Mouse (Mus musculus) embryonic facial prominence, embryonic 14.5 days (tissue): ENCODE data around the gene Syngr1. TPM values are rescaled to one million over a fixed set of nuclear protein-coding genes. Genes with fewer than 3 reads are reported as not detected.

ENCODE experiments used
- ATAC-seq: fragments of 200-750 bp; cut with Nextera tagmentation; 2 replicates; pipeline ENCODE4 v1.8.0; 2017; ENCODE audit warnings: low read depth, moderate number of reproducible peaks, moderate TSS enrichment
- DNase-seq: peaks from one replicate; pipeline ENCODE4 v3.0.0-alpha.2; 2015; ENCODE audit warnings: low spot score
- H3K27ac ChIP-seq: fragments of 300-500 bp; sonication (generic); replicated peaks from 2 replicates; pipeline ENCODE4 v1.5.1; 2014; ENCODE audit warnings: low read depth, mild to moderate bottlenecking, low read length, moderate library complexity
- H3K27me3 ChIP-seq: fragments of 300-500 bp; sonication (generic); replicated peaks from 2 replicates; pipeline ENCODE4 v1.6.1; 2014; ENCODE audit warnings: low read length; ENCODE audit not compliant: control insufficient read depth, insufficient read depth
- H3K36me3 ChIP-seq: fragments of 300-500 bp; sonication (generic); 2 replicates; pipeline ENCODE4 v1.6.1; 2014; ENCODE audit warnings: low read length, mixed read lengths; ENCODE audit not compliant: control insufficient read depth, insufficient read depth
- H3K4me1 ChIP-seq: fragments of 300-500 bp; sonication (generic); 2 replicates; pipeline ENCODE4 v1.6.1; 2014; ENCODE audit warnings: antibody characterized with exemption, low read length; ENCODE audit not compliant: control insufficient read depth, insufficient read depth
- H3K4me2 ChIP-seq: fragments of 300-500 bp; sonication (generic); 2 replicates; pipeline ENCODE4 v1.6.1; 2014; ENCODE audit warnings: low read depth, mild to moderate bottlenecking, low read length, moderate library complexity, mixed read lengths
- H3K4me3 ChIP-seq: fragments of 300-500 bp; sonication (generic); 2 replicates; pipeline ENCODE4 v1.5.1; 2014; ENCODE audit warnings: low read depth, mild to moderate bottlenecking, low read length
- H3K9ac ChIP-seq: fragments of 300-500 bp; sonication (generic); 2 replicates; pipeline ENCODE4 v1.6.1; 2014; ENCODE audit warnings: low read depth, mild to moderate bottlenecking, low read length, moderate library complexity, mixed read lengths
- H3K9me3 ChIP-seq: fragments of 300-500 bp; sonication (generic); 2 replicates; pipeline ENCODE4 v1.6.1; 2016; ENCODE audit warnings: low read length; ENCODE audit not compliant: control insufficient read depth
- WGBS: fragments of 180-500 bp; shearing (Covaris S2); extraction: QIAGEN DNeasy Blood & Tissue Kit; methylation state at CpG from one replicate; pipeline ENCODE4 v1.1.7; 2014; 5-methylcytosine and 5-hydroxymethylcytosine counted together
- polyA plus RNA-seq: library from polyadenylated mRNA; unstranded; fragments of >200 nt; fragmentation: Nextera tagmentation; extraction: Ambion mirVana; gene quantifications from 2 replicates; pipeline ENCODE4 v1.2.1, GENCODE M21; 2014

Syngr1 gene
- polyA plus RNA-seq, 1 experiment from 2014 or later: 10.3 TPM

DNA sequence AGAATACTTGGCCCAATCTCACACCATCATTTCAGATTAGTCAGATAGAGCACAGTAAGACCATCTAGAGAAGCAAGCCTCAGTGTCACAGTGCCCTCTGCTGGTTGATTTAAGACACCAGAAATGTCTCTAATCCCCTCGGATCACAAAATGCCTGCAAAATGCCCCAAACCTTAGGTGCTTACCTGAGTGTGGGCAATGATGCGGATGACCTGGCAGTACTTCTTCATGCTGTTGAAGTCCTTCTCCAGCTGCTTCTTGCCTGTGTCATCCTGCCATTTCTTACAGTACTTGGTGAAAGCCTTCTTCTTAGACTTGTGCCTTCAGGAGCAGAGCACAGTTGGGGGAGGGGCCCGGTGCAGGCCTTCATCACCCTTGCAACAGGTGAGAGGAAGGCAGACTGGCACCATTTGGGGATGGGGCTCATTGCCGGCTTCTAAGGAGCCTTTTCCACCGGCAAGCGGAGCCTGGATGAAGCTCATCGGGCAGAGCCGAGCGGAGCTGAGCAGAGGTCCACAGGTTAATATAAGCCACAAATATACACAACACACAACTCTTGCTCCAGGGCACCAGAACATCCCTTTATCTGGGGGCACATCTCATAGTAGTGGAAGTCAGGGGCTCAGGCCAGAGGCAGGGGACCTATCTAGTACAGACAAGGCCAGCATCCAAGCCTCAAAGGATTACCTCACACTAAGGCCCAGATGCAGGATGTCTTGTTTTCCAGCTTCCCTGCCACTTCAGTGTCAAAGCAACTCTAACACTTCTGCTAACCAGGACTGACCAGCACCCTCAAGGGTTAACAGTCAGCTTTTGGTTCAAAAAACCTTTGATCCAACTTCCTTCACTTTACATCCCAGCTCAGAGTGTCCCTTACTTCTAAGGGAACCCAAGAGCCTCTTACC is 10.2 kb upstream of the Syngr1 start:
- peak overlapping the region; percentile 77 for H3K4me3 ChIP-seq
- no peaks in the 10 kb centered on the region for H3K9me3 ChIP-seq
- peaks cover 60% of the 10 kb centered on the region for H3K36me3 ChIP-seq
- H3K27ac ChIP-seq: no peak overlapping the region
- H3K27me3 ChIP-seq: no peaks in the 10 kb centered on the region
- peak overlapping the region; percentile 80 for H3K4me2 ChIP-seq
- DNase-seq (peak; percentile 79), ATAC-seq (no peak)
- H3K9ac ChIP-seq: peak overlapping the region; percentile 96
- H3K4me1 ChIP-seq: peaks cover 12% of the 10 kb centered on the region; the same call in 1 of the 2 replicates
- 47% methylated on average over 9 of the region's 9 CpGs for WGBS

DNA sequence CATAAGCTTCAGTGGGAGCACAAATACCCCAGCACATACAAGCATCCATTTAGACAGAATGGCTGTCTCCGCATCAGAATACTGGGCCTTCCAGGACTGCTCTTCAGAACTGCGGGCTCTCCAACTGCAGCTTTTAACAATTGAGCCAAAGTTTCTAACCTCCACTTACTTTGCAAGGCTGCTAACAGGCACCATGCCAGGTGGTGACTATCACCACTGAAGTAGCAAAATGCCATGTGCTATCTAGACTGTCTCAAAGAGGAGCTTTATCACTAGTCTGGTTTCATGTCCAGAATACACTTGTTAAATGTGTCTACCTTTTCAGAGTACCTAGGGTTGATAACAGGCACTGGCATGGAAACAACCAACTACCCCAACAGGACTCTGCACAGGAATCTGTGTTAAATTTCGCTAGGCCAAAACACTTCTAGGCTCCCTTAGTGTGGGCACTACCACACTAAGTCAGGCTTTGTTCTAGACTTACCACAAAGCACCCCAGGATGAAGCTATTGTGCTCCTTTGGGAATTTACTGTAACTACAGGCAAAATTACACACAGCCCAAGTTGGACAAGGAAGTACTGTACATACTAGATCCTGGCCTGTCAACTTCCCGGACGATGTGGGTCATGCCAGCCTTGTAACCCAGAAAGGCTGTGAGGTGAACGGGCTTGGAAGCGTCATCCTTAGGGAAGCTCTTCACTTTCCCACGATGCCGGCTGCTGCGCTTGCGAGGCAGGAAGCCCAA is 9.2 kb upstream of the Syngr1 start:
- no peaks in the 10 kb centered on the region for H3K9me3 ChIP-seq

DNA sequence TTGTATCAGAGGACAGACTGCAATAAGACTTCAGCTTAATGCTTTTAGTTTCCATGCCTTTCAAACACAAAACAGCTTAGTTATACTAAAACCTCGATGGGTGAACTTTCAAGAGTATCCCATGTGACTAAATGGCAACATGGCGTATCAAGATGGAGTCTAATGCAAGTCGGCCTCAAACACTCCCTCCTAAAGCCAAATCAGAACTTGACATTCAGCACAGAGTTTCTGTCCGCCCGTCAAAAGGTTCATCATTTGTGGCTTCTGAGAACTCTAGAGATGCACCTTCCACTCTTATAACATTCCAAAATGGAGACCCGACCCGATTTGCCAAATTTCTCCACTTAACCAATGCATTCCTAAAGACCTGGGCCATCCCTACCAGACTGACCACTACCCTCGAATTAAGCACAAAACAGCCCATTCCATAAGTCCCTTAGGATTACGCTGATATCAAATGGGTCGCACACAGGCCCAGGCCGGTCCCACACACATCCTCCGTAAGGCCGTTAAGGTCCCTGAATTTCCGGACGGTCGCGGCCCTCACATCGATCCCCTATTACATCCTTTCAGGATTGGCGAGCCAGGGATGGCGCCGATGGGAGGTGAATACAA is 8.4 kb upstream of the Syngr1 start:
- peak overlapping the region; percentile 96 for H3K9ac ChIP-seq
- H3K4me2 ChIP-seq: peak overlapping the region; percentile 80
- WGBS: under 1% methylated on average over 21 of the region's 21 CpGs
- ATAC-seq (no peak), DNase-seq (no peak)
- H3K27ac ChIP-seq: peak overlapping the region; percentile 93
- peaks cover 46% of the 10 kb centered on the region for H3K36me3 ChIP-seq
- no peaks in the 10 kb centered on the region for H3K27me3 ChIP-seq
- no peaks in the 10 kb centered on the region for H3K9me3 ChIP-seq
- peaks cover 12% of the 10 kb centered on the region; the same call in 1 of the 2 replicates for H3K4me1 ChIP-seq
- peak overlapping the region; percentile 77 for H3K4me3 ChIP-seq

More for the DNA sequence above, 9.2 kb upstream of the Syngr1 start:
- Histone ChIP-seq H3K9ac (peak overlapping the region; percentile 96), H3K27me3 (no peaks in the 10 kb centered on the region), H3K36me3 (peaks cover 54% of the 10 kb centered on the region), H3K4me2 (peak overlapping the region; percentile 80), H3K4me1 (peaks cover 12% of the 10 kb centered on the region; the same call in 1 of the 2 replicates), H3K27ac (peak overlapping the region; percentile 93), H3K4me3 (peak overlapping the region; percentile 77)
- 4% methylated on average over 11 of the region's 11 CpGs for WGBS
- no peak for DNase-seq
- ATAC-seq: no peak

DNA sequence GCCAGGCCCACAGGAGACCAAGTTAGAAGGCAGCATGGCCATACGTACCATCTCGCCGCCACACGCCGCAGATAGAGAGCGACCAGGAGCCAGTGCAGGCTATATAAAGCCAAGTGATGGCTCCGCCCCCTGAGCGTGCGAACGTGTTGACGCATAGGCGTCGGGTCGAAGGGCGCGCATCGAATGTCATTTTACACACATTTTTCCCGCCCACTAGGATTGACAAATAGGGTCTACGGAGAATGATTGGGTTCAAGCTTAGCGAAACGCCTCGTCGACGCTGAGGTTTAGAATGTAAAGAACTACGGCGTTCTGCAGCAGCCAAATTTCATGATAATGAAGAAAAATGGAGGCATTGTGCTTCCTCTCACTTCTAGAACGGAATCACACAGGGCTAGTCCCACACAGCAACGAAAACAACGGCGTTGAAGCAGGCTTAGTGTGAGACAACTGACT is 7.8 kb upstream of the Syngr1 start:
- H3K36me3 ChIP-seq: peaks cover 41% of the 10 kb centered on the region
- peaks cover 12% of the 10 kb centered on the region; the same call in 1 of the 2 replicates for H3K4me1 ChIP-seq
- peak overlapping the region; percentile 77 for H3K4me3 ChIP-seq
- peak overlapping the region; percentile 96 for H3K9ac ChIP-seq
- WGBS: 1% methylated on average over 30 of the region's 30 CpGs
- H3K27me3 ChIP-seq: no peaks in the 10 kb centered on the region
- ATAC-seq (peak; percentile 95), DNase-seq (peak; percentile 100)
- peak overlapping the region; percentile 80 for H3K4me2 ChIP-seq
- H3K9me3 ChIP-seq: no peaks in the 10 kb centered on the region
- H3K27ac ChIP-seq: peak overlapping the region; percentile 93

DNA sequence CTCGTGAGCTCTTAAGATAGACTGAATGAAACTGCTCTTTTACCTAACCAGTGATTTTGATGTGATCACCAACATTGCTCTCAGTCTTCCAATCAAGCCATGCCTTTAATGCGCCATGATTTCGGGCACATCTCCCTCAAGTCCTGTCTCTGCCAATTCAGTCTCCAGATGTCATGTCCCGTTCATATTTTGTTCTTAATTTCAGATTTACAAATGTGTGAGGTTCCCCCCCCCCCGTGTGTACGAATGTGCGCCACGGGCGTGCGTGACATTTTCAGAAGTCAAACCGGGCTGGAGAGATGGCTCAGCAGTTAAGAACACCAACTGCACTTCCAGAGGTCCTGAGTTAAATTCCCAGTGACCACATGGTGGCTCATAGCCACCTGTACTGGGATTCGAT is 7.4 kb upstream of the Syngr1 start:
- ATAC-seq: peak; percentile 12
- peaks cover 37% of the 10 kb centered on the region for H3K36me3 ChIP-seq
- no peaks in the 10 kb centered on the region for H3K9me3 ChIP-seq
- H3K4me3 ChIP-seq: peak overlapping the region; percentile 77
- peak overlapping the region; percentile 80 for H3K4me2 ChIP-seq
- peak overlapping the region; percentile 93 for H3K27ac ChIP-seq
- WGBS: 1% methylated on average over 12 of the region's 12 CpGs
- peak overlapping the region; percentile 96 for H3K9ac ChIP-seq
- peaks cover 12% of the 10 kb centered on the region; the same call in 1 of the 2 replicates for H3K4me1 ChIP-seq
- no peak for DNase-seq
- H3K27me3 ChIP-seq: no peaks in the 10 kb centered on the region

DNA sequence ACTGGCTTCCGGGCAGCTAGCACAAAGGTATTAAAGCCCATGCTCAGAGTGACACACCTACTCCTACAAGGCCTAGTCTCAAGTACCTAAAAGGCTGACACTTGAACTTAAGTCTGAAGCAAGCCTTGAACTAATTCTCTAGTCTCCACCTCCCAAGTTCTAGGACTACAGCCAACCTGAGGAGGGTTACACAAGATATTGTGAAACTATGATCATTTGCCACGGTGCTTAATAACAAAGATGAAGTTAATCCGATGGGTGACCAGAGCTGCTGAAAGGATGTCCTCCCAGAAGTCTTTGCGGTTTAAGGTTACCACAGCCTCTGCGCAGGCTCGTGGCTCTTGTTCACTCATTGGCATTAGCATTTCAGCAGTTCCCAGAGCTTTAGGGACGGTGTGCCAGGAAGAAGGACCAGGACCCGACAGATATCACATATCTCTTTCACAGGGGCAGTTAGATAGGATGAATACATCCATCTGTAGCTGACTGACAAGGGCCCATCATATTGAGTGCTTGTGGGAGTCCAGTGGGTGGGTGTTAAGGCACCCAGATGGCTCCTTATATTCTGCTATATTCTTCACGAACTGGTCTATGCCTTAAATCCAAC is 3.6 kb upstream of the Syngr1 start:
- no peak for DNase-seq
- Histone ChIP-seq H3K9me3 (no peaks in the 10 kb centered on the region), H3K4me3 (no peak overlapping the region), H3K9ac (no peak overlapping the region), H3K27ac (no peak overlapping the region), H3K36me3 (no peaks in the 10 kb centered on the region), H3K4me2 (no peak overlapping the region), H3K27me3 (peaks cover 36% of the 10 kb centered on the region), H3K4me1 (no peaks in the 10 kb centered on the region)
- no peak for ATAC-seq
- WGBS: 77% methylated on average over 9 of the region's 9 CpGs

DNA sequence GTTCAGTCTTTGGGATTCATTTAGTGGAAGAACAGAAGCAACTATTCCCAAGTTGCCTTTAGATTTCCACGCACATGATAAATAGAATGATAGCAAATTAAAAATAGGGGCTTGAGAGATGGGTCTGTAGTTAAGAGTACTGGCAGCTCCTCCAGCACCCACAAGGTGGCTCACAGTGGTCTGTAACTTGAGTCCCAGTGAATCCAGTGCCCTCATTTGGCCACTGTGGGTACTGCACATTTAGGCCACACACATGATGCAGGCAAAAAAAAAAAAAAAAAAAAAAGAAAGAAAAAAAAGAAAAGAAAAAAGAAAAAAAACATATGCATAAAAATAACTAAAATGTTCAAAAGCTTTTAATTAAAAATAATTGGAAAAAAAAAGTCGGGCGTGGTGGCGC is 2.5 kb upstream of the Syngr1 start:
- no peak overlapping the region for H3K4me3 ChIP-seq
- ATAC-seq (no peak), DNase-seq (peak; percentile 96)
- H3K4me1 ChIP-seq: no peaks in the 10 kb centered on the region
- H3K27ac ChIP-seq: no peak overlapping the region
- H3K4me2 ChIP-seq: no peak overlapping the region
- WGBS: 33% methylated on average over 4 of the region's 4 CpGs
- H3K9me3 ChIP-seq: no peaks in the 10 kb centered on the region
- peaks cover 46% of the 10 kb centered on the region for H3K27me3 ChIP-seq
- no peaks in the 10 kb centered on the region for H3K36me3 ChIP-seq
- no peak overlapping the region for H3K9ac ChIP-seq

DNA sequence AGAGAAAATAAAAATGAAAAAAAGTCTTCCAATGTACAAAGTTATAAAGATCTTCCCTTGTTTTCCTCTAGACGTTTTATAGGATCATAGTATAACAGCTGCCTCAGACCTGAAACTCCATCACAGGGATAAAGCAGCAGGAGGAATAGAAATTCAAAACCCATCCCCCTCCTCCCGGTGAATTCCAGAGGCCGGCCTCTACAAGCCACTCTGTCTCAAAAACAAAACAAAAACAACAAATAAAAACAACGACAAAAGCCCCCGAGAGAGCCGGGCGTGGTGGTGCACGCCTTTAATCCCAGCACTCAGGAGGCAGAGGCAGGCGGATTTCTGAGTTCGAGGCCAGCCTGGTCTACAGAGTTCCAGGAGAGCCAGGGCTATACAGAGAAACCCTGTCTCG is 979 bp upstream of the Syngr1 start:
- H3K9ac ChIP-seq: no peak overlapping the region

More for the DNA sequence above, 979 bp upstream of the Syngr1 start:
- Histone ChIP-seq H3K36me3 (no peaks in the 10 kb centered on the region), H3K9me3 (no peaks in the 10 kb centered on the region), H3K4me1 (no peaks in the 10 kb centered on the region), H3K27ac (no peak overlapping the region), H3K4me2 (no peak overlapping the region), H3K27me3 (peaks cover 51% of the 10 kb centered on the region), H3K4me3 (no peak overlapping the region)
- 71% methylated on average over 11 of the region's 11 CpGs for WGBS
- DNase-seq (no peak), ATAC-seq (no peak)
